Mouse (Mus musculus) midbrain, embryonic 15.5 days (tissue): ENCODE results near the gene Rcc2. TPM values are rescaled to one million over a fixed set of nuclear protein-coding genes. Genes with fewer than 3 reads are reported as not detected.

ENCODE experiments used
- microRNA-seq: library from miRNA; unstranded; fragments of <30 nt; microRNA quantifications from one replicate; pipeline ENCODE4, GENCODE M21; 2016
- polyA plus RNA-seq: library from polyadenylated mRNA; unstranded; fragments of >200 nt; fragmentation: Nextera tagmentation; extraction: Ambion mirVana; gene quantifications from 2 replicates; pipeline ENCODE4 v1.2.1, GENCODE M21; 2015

Gene Rcc2
- polyA plus RNA-seq, 1 experiment from 2014 or later: 28.1 TPM

Small RNA genes lying within 50 kb of the gene (microRNA-seq; reads per million reads assigned to microRNA genes)
- gene Gm23045 (not detected), gene Gm25951 (not detected)

Other genes with a start within 250 kb of the Rcc2 start
- gene Arhgef10l, start 34.5 kb upstream of the Rcc2 start, polyA plus RNA-seq: 30.7 and 31.5 TPM in 2 replicates
- 0.12 TPM in 1 of 2 replicates, not detected in the other for gene Padi6, start 42.1 kb downstream of the Rcc2 start, polyA plus RNA-seq
- 0.11 and 0.19 TPM in 2 replicates for gene Padi4, start 73.7 kb downstream of the Rcc2 start, polyA plus RNA-seq
- not detected in 2 replicates for gene Padi3, start 110.1 kb downstream of the Rcc2 start, polyA plus RNA-seq
- gene Padi1, start 145.2 kb downstream of the Rcc2 start, polyA plus RNA-seq: 0.04 TPM in 1 of 2 replicates, not detected in the other
- 1.2 and 1.4 TPM in 2 replicates for gene Padi2, start 205.8 kb downstream of the Rcc2 start, polyA plus RNA-seq